Mouse (Mus musculus) gastrocnemius, postnatal 25 days (tissue): ENCODE data around the gene Adgrg5. TPM values are rescaled to one million over a fixed set of nuclear protein-coding genes. Genes with fewer than 3 reads are reported as not detected.

ENCODE experiments used
- total RNA-seq, 2 experiments: library from RNA; stranded (reverse); gene quantifications; 1 replicate in 1 of 2; 2 replicates in 1 of 2; pipeline ENCODE4 v1.2.3; 2021

The Adgrg5 gene
- total RNA-seq, 2 experiments from 2014 or later, result not detected

Other genes starting within 250 kb of the Adgrg5 start
- gene Pllp, start 227.4 kb upstream of the Adgrg5 start, total RNA-seq, result 1 to 10 TPM; 2.8 to 3.0 TPM
- gene Ccl22, start 178.1 kb upstream of the Adgrg5 start, total RNA-seq, result not detected
- gene Cx3cl1, start 151.7 kb upstream of the Adgrg5 start, total RNA-seq, result 1 to 10 TPM in 1 of 2 experiments, under 1 TPM in 1; 0.82 to 1.4 TPM
- not detected for gene Ccl17, start 113.2 kb upstream of the Adgrg5 start, total RNA-seq
- gene Coq9, start 85.4 kb upstream of the Adgrg5 start, total RNA-seq, result 100 to 1,000 TPM; 376 to 381 TPM
- gene Ciapin1, start 85.3 kb upstream of the Adgrg5 start, total RNA-seq, result 10 to 100 TPM; 38.4 to 45.3 TPM
- gene Polr2c, start 66.2 kb upstream of the Adgrg5 start, total RNA-seq, result 10 to 100 TPM; 42.9 to 44.1 TPM
- gene Dok4, start 47.4 kb upstream of the Adgrg5 start, total RNA-seq, result 1 to 10 TPM; 4.7 to 5.1 TPM
- gene Ccdc102a, start 5.6 kb upstream of the Adgrg5 start, total RNA-seq, result 1 to 10 TPM; 3.6 to 4.2 TPM
- 10 to 100 TPM; 16.7 to 22.6 TPM for gene Adgrg1, start 51.1 kb downstream of the Adgrg5 start, total RNA-seq
- gene Adgrg3, start 94.0 kb downstream of the Adgrg5 start, total RNA-seq, result under 1 TPM; 0.41 to 0.86 TPM
- gene Drc7, start 131.4 kb downstream of the Adgrg5 start, total RNA-seq, result not detected
- 1 to 10 TPM; 5.6 to 7.3 TPM for gene Katnb1, start 157.5 kb downstream of the Adgrg5 start, total RNA-seq